Mouse (Mus musculus) natural killer cell, adult 2 months (primary cell): Measurements from ENCODE around the gene Umodl1.

Experiments used
- DNase-seq, 2 experiments: peaks; one replicate each; pipeline ENCODE4 v3.0.0; 2022; ENCODE audit warnings: low spot score in 2 of 2

Umodl1 gene

GRCm38 (mm10) chr17:31037331-31037730 lies 82.9 kb downstream of the Umodl1 start:
- DNase-seq = no peak

GRCm38 (mm10) chr17:31038381-31038780 lies 83.9 kb downstream of the Umodl1 start:
- DNase-seq = no peak

DNA sequence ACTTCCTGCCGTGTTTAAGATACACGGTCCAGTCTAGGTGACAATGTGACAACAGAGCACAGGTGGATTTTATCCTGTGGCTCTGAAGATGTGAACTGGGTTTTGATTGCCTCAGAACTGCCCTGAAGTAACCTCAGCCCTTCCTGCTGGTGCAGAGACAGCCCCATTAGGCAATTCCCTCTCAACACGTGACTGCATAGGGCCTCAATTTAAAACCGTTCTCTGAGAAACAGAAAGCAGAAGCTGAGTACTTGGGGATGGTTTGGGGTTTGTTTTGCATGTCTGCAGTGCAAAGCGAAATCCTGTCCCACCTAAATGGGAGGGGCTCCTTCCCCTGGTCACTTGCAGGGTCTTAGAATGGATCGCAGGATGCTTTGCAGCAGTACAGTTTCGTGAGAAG lies 85.2 kb downstream of the Umodl1 start:
- peak; percentile 66 to 81 for DNase-seq

DNA sequence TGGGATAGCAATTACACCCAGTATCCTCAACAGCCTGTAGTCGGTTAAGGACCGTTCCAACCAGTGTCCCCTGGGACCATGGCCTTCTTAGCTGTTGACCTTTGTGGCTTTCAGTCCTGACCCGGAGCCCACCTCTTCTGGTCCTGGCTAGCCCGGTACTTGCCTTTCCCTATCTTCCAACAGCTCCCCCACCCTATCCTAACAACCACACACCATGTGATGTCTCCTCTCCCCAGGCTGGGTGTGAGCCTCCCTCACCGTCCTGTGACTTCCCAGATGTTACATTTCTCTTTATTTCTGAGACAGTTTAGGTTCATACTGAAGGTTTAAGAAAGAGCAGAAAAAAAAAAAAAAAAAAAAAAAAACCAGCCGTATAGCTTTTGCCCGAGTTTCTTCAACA lies 86.0 kb downstream of the Umodl1 start:
- DNase-seq = no peak

DNA sequence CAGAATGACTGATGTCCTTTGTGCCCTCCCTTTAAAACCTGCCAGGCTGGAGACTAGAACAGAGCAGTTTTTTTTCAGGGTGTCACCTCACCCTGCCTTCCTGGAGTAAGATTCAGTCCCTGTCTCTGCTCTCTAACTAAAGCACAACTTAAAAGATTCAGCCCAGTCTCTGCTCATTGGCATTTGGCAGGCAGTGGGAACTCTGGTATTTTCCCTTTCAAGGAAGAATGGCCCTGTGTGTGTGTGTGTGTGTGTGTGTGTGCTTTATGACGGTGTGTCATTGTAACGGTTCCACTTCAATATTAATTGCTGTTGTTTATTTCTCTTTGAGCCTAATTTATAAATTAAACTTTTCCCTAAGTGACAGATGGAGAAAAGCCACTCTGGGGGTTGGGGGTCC lies 88.3 kb downstream of the Umodl1 start:
- no peak for DNase-seq

GRCm38 (mm10) chr17:31057151-31057890 lies 102.9 kb downstream of the Umodl1 start, which contains the start of gene Abcg1:
Gene Abcg1 (plus strand): TSS chr17:31057675.
- DNase-seq = peak; percentile 63 to 74

GRCm38 (mm10) chr17:31057891-31058744 lies 103.7 kb downstream of the Umodl1 start:
- DNase-seq = no peak

- peak; percentile 87 to 89 for DNase-seq
Observed at GRCm38 (mm10) chr17:31058745-31059085, 104.3 kb downstream of the Umodl1 start.

DNA sequence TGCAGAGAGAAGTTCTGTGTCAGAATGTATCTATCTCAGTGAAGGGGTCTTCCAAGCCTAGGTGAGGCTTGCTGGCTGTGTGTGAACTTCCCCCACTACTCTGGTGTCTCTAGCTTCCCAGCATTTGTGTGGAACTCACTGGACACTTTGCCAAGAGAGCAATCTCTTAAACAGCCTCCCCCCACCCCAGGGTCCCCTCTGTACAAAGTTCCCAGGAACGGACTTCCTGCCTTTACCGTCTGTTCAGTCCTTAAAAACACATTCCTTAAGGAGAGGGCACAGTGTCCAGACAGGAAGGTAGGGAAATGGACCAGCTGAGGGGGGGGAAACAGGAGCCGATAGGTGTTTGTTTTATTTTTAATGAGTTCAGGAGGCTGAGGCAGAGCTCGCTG lies 105.8 kb downstream of the Umodl1 start:
- DNase-seq = no peak
